Mouse (Mus musculus): ENCODE results near the gene Olfr16. TPM values are rescaled to one million over a fixed set of nuclear protein-coding genes. Genes with fewer than 3 reads are reported as not detected.

The Olfr16 gene
- not detected in 2 replicates for polyA plus RNA-seq (2012; rRNA removed)

DNA sequence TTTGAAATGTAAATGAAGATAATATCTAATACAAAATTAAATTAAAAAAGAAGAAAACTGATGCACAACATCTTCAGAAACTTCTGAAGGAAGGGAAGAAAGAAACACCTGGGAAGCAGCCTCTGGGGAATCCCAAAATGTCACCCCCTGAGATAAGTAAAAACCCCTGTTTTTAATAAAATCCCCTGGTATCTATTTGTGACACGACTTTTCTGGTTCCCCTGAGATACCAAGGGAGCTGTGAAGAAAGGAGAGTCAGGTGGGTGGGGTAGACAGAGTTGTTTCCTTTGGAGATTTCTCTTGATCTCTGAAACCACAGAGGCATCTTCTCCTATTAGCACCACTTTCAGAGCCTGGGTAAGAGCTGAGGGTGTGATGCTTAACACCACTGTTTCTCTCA, at the start of gene Olfr16:
Olfr16 (plus strand) TSS at position 250 of the 400 bp plus-strand sequence.
- no peaks in the 10 kb centered on the region for H3K27me3 ChIP-seq (ENCODE audit: control insufficient read depth, insufficient read depth, low read length)
- no peaks in the 10 kb centered on the region for H3K36me3 ChIP-seq (ENCODE audit: control insufficient read depth, insufficient read depth, low read length)
- no peak within 1 kb of the TSS for H3K4me3 ChIP-seq (ENCODE audit: control insufficient read depth, insufficient read depth, low read length)
- H3K27ac ChIP-seq (ENCODE audit: control insufficient read depth, insufficient read depth, low read length) = no peak within 1 kb of the TSS
- no peaks in the 10 kb centered on the region for H3K4me1 ChIP-seq (replicated peaks; ENCODE audit: control insufficient read depth, insufficient read depth, low read length)
- 56% methylated on average over 1 of the region's 1 CpGs for WGBS
- TF ChIP-seq CTCF (IDR thresholded peaks at IDR 0.05; ENCODE audit: borderline replicate concordance, control insufficient read depth, extremely low read depth, insufficient read depth, low read length, poor library complexity) (no peak), POLR2A (IDR thresholded peaks at IDR 0.05; ENCODE audit: control insufficient read depth, extremely low read depth, insufficient read depth, low read length, poor library complexity) (no peak)
- no peak for DNase-seq

DNA sequence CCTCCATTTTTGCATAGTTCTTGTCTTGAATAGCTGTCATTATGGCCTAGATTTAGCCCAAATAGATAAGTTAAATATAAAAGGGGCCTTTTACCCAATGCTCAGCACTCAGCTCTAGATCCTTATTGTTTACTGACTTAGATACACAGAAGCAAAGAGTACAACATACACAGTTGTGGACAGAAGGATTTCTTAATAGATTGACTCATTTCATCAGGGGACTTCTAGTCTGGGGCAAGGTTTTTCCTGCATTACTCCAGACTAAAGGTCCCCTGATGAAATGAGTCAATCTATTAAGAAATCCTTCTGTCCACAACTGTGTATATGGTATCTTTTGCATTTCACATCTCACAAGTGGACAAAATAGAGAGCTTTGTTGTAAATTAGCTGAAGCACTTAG, 46.9 kb upstream of the Olfr16 start:
- Histone ChIP-seq H3K27ac (ENCODE audit: control insufficient read depth, insufficient read depth, low read length) (no peak overlapping the region), H3K27me3 (ENCODE audit: control insufficient read depth, insufficient read depth, low read length) (no peaks in the 10 kb centered on the region), H3K36me3 (ENCODE audit: control insufficient read depth, insufficient read depth, low read length) (no peaks in the 10 kb centered on the region), H3K4me1 (replicated peaks; ENCODE audit: control insufficient read depth, insufficient read depth, low read length) (no peaks in the 10 kb centered on the region), H3K4me3 (ENCODE audit: control insufficient read depth, insufficient read depth, low read length) (no peak overlapping the region)
- TF ChIP-seq CTCF (IDR thresholded peaks at IDR 0.05; ENCODE audit: borderline replicate concordance, control insufficient read depth, extremely low read depth, insufficient read depth, low read length, poor library complexity) (no peak), POLR2A (IDR thresholded peaks at IDR 0.05; ENCODE audit: control insufficient read depth, extremely low read depth, insufficient read depth, low read length, poor library complexity) (no peak)
- no peak for DNase-seq

DNA sequence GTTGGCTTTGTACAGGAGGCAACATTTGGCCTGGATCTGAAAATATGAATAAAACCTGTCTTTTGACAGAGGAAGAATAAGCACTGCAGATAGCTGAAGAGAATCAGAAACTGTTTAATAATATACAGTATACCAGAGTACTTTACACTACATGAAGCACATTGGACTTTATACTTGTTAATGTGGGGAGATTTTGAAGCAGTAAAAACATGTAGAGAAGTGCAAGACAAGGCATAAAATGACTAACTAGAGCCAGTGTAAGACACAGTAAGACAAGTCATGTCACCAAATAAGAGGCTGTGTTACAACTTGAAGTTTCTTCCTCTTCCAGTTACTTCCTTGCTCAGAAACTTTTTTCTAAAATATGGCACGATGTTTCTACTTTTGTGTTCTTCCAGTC, 33.1 kb upstream of the Olfr16 start:
- WGBS = 73% methylated on average over 1 of the region's 1 CpGs
- Histone ChIP-seq H3K27me3 (ENCODE audit: control insufficient read depth, insufficient read depth, low read length) (no peaks in the 10 kb centered on the region), H3K36me3 (ENCODE audit: control insufficient read depth, insufficient read depth, low read length) (no peaks in the 10 kb centered on the region), H3K4me3 (ENCODE audit: control insufficient read depth, insufficient read depth, low read length) (no peak overlapping the region), H3K27ac (ENCODE audit: control insufficient read depth, insufficient read depth, low read length) (no peak overlapping the region), H3K4me1 (replicated peaks; ENCODE audit: control insufficient read depth, insufficient read depth, low read length) (no peaks in the 10 kb centered on the region)
- TF ChIP-seq CTCF (IDR thresholded peaks at IDR 0.05; ENCODE audit: borderline replicate concordance, control insufficient read depth, extremely low read depth, insufficient read depth, low read length, poor library complexity) (no peak), POLR2A (IDR thresholded peaks at IDR 0.05; ENCODE audit: control insufficient read depth, extremely low read depth, insufficient read depth, low read length, poor library complexity) (no peak)
- no peak for DNase-seq

DNA sequence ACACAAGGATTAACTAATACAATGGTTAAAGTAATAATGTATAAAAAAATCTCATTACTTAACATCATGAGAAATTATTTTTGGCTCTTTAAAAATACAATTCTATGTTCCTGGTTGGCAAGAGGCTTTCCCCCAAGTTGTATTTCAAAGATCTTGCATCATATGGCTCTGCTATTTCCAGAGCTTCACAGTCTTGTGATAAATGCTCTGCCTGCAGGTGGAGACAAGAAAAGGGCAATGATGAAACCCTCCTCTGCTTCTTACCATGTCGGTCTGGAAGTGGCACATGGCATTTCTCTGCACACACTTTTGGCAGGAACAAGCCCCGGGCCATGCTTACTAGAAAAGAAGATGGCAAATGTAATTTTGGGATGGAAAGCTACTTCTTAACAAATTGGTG, 31.8 kb upstream of the Olfr16 start:
- 89% methylated on average over 2 of the region's 2 CpGs for WGBS
- Histone ChIP-seq H3K4me1 (replicated peaks; ENCODE audit: control insufficient read depth, insufficient read depth, low read length) (no peaks in the 10 kb centered on the region), H3K4me3 (ENCODE audit: control insufficient read depth, insufficient read depth, low read length) (no peak overlapping the region), H3K27ac (ENCODE audit: control insufficient read depth, insufficient read depth, low read length) (no peak overlapping the region), H3K36me3 (ENCODE audit: control insufficient read depth, insufficient read depth, low read length) (no peaks in the 10 kb centered on the region), H3K27me3 (ENCODE audit: control insufficient read depth, insufficient read depth, low read length) (no peaks in the 10 kb centered on the region)
- DNase-seq = no peak
- TF ChIP-seq CTCF (IDR thresholded peaks at IDR 0.05; ENCODE audit: borderline replicate concordance, control insufficient read depth, extremely low read depth, insufficient read depth, low read length, poor library complexity) (no peak), POLR2A (IDR thresholded peaks at IDR 0.05; ENCODE audit: control insufficient read depth, extremely low read depth, insufficient read depth, low read length, poor library complexity) (no peak)

DNA sequence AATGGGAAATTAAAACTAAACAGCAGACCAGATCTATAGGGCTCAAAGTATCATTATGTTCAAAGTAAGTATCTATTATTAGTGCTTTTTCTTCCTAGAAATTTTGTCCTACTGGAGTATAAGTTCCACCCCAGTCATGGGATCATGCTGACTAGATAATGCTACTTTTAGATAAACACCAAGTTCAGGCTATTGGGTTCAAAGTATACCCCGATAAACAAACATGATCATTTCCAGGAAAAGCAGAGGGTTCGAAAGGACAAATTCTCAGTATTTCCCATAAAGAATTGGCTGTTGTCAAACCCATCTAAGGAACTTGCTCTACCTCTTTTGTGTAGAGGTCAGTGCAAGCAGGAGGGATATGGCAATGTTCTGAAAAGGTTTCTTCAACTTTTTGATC, 18.0 kb upstream of the Olfr16 start:
- TF ChIP-seq POLR2A (IDR thresholded peaks at IDR 0.05; ENCODE audit: control insufficient read depth, extremely low read depth, insufficient read depth, low read length, poor library complexity) = no peak
- no peak for TF ChIP-seq CTCF (IDR thresholded peaks at IDR 0.05; ENCODE audit: borderline replicate concordance, control insufficient read depth, extremely low read depth, insufficient read depth, low read length, poor library complexity)

DNA sequence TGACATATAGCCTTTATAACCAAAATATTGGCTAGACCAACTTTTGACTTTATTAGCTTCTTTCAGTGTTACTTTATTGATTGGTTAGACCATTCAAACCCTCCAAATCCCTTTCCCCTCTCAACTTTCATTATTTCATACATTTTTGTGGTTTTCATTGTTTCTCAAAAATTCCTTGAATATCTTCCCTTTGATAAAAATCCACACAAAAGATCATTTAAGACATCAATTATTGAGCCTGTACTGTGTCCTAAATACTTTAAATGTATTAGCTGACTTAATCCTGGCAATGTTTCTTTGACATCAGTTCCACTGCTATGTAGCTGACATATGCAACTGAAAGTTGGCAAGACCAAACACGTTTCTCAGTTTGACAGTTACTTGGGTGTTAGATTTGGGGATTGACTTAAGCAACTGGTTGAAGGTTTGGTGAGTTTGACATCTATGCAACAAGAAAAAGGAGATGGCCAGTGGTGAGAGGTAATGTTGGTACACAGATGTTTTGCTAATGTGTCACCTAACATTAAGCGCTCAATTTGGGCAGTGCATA, 1.0 kb downstream of the Olfr16 start:
- no peak for DNase-seq
- Histone ChIP-seq H3K4me1 (replicated peaks; ENCODE audit: control insufficient read depth, insufficient read depth, low read length) (no peaks in the 10 kb centered on the region), H3K4me3 (ENCODE audit: control insufficient read depth, insufficient read depth, low read length) (no peak overlapping the region), H3K27ac (ENCODE audit: control insufficient read depth, insufficient read depth, low read length) (no peak overlapping the region), H3K36me3 (ENCODE audit: control insufficient read depth, insufficient read depth, low read length) (no peaks in the 10 kb centered on the region), H3K27me3 (ENCODE audit: control insufficient read depth, insufficient read depth, low read length) (no peaks in the 10 kb centered on the region)
- WGBS = 76% methylated on average over 2 of the region's 2 CpGs
- TF ChIP-seq POLR2A (IDR thresholded peaks at IDR 0.05; ENCODE audit: control insufficient read depth, extremely low read depth, insufficient read depth, low read length, poor library complexity) (no peak), CTCF (IDR thresholded peaks at IDR 0.05; ENCODE audit: borderline replicate concordance, control insufficient read depth, extremely low read depth, insufficient read depth, low read length, poor library complexity) (no peak)

More for the DNA sequence above, 18.0 kb upstream of the Olfr16 start:
- H3K4me1 ChIP-seq (replicated peaks; ENCODE audit: control insufficient read depth, insufficient read depth, low read length) = no peaks in the 10 kb centered on the region
- H3K36me3 ChIP-seq (ENCODE audit: control insufficient read depth, insufficient read depth, low read length) = no peaks in the 10 kb centered on the region
- H3K27ac ChIP-seq (ENCODE audit: control insufficient read depth, insufficient read depth, low read length) = no peak overlapping the region
- DNase-seq = no peak
- 95% methylated on average over 2 of the region's 2 CpGs for WGBS
- no peak overlapping the region for H3K4me3 ChIP-seq (ENCODE audit: control insufficient read depth, insufficient read depth, low read length)
- H3K27me3 ChIP-seq (ENCODE audit: control insufficient read depth, insufficient read depth, low read length) = no peaks in the 10 kb centered on the region

DNA sequence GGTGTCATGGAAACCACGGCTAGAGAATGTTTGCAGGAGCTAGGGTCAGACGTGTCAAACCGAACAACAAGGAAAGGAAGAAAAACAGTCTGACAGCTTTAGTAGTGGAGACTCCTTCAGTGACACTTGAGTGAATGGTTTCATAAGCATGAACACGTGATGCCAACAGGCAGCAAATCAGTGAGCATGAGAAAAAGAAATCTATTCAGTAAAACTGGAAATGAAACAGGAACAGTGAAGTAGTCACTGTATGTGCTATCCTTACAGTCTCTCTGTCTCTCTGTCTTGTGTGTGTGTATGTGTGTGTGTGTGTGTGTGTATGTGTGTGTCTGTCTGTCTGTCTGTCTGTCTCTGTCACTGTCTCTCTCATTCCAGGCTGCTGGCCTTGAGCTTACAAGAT, 5.2 kb downstream of the Olfr16 start:
- Histone ChIP-seq H3K36me3 (ENCODE audit: control insufficient read depth, insufficient read depth, low read length) (no peaks in the 10 kb centered on the region), H3K4me3 (ENCODE audit: control insufficient read depth, insufficient read depth, low read length) (no peak overlapping the region), H3K27me3 (ENCODE audit: control insufficient read depth, insufficient read depth, low read length) (no peaks in the 10 kb centered on the region), H3K4me1 (replicated peaks; ENCODE audit: control insufficient read depth, insufficient read depth, low read length) (no peaks in the 10 kb centered on the region), H3K27ac (ENCODE audit: control insufficient read depth, insufficient read depth, low read length) (no peak overlapping the region)
- TF ChIP-seq CTCF (IDR thresholded peaks at IDR 0.05; ENCODE audit: borderline replicate concordance, control insufficient read depth, extremely low read depth, insufficient read depth, low read length, poor library complexity) (no peak), POLR2A (IDR thresholded peaks at IDR 0.05; ENCODE audit: control insufficient read depth, extremely low read depth, insufficient read depth, low read length, poor library complexity) (no peak)
- 83% methylated on average over 4 of the region's 4 CpGs for WGBS
- DNase-seq = no peak

Data from thymus, adult 2 months (tissue).